Mouse (Mus musculus): ENCODE results near the gene Setd1a.

GRCm38 (mm10) chr7:127815954-127816821, 39.7 kb downstream of the Setd1a start:
- no peak for TF ChIP-seq POLR2A (IDR thresholded peaks at IDR 0.05; ENCODE audit: low read depth, low read length)
- no peak for TF ChIP-seq CTCF (IDR thresholded peaks at IDR 0.05; ENCODE audit: borderline replicate concordance, insufficient read depth, low read length)
